Mouse (Mus musculus) layer of hippocampus, postnatal 36 days (tissue): ENCODE data around the gene Ifnab. TPM values are rescaled to one million over a fixed set of nuclear protein-coding genes. Genes with fewer than 3 reads are reported as not detected.

ENCODE experiments used
- DNase-seq, 2 experiments: peaks; one replicate each; pipeline ENCODE4 v3.0.0; 2022
- total RNA-seq, 2 experiments: library from RNA; stranded (reverse); gene quantifications; 2 replicates each; pipeline ENCODE4 v1.2.3; 2021

Ifnab gene
- not detected for total RNA-seq

GRCm38 (mm10) chr4:88691259-88691658 lies at the start of gene Ifnab:
TSS of gene Ifnab (minus strand) at chr4:88691359.
- no peak for DNase-seq

DNA sequence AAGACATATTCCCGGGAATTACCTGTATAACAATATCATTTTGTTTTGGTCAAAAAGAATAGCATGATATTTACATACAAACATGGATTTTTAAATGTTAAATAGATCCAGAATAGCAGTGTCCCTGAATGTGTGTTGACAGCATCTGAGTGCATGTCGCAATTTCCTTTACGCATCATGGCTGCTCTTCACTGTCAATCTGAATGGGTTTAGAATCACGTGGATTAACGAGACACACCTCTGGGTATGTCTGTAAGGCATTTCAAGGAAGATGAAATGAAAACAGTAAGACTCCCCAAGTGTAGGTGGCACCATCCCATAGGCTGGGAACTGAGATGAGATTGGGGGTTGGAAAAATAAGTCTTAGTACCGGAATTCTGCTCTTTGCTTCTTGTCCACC lies 47.9 kb upstream of the Ifnab start:
- no peak for DNase-seq

DNA sequence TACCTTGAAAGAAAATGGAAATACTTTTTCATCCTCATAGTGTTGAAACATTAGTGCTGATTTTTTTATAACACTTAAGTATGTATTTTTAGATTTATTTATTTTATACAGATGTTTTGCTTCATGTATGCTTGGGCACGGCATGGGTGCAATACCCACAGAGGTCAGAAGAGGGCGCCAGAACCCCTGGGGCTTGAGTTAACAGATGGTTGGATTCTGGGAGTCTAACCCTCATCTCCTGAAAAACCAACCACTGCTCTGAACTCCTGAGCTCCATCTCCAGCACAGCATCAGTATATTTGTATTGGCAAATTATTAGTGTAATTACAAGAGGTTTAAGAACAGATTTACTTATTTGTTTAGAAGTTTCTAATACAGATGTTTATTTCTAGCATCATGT lies 47.3 kb upstream of the Ifnab start:
- no peak for DNase-seq

GRCm38 (mm10) chr4:88727324-88727723 lies 36.2 kb upstream of the Ifnab start:
- no peak for DNase-seq

DNA sequence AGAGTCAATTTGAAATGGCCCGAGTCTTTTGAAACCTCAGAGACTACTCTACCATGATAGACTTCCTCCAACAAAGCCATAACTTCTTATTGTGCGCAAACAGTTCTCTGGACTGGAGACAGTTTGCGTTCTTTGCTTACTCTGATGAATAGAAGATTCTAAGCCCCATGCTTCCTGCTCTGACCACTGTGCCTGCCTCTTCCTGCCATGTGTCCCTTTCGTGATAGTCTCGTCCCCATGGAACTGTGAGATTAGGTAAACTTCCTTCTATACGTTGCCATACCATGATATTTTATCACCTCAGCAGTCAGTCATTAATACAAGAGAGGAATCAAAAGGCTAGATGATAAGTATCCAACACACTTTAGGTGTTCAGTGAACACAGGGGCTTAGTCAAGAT lies 35.6 kb upstream of the Ifnab start:
- DNase-seq: no peak

DNA sequence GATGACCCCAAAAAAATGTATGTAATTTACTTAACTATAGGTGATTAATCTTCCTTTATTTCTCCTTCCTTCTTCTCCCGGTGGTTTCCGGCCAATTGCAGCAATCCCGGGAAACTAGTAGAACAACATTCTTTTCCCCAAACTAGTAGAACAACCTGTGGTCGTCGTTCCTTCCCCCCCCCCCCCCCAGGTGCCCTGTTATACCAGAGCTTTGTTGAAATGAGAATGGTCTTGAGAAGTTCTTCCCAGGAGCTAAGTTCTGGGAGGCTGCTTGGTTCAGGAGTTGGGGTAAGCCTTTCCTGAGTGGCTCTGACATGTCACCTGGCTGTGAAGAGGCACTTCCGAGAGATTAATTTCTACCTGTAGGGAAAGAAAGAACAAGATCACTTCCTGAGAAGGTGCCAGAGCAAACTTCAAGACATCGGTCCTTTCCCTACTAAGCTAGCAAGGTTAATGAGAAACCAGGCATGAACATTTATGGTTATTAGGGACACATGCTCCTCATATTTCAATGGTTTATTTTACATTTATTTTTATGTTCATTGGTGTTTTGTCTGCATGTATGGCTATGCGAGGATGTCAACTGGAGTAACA lies 32.4 kb upstream of the Ifnab start:
- DNase-seq: no peak

DNA sequence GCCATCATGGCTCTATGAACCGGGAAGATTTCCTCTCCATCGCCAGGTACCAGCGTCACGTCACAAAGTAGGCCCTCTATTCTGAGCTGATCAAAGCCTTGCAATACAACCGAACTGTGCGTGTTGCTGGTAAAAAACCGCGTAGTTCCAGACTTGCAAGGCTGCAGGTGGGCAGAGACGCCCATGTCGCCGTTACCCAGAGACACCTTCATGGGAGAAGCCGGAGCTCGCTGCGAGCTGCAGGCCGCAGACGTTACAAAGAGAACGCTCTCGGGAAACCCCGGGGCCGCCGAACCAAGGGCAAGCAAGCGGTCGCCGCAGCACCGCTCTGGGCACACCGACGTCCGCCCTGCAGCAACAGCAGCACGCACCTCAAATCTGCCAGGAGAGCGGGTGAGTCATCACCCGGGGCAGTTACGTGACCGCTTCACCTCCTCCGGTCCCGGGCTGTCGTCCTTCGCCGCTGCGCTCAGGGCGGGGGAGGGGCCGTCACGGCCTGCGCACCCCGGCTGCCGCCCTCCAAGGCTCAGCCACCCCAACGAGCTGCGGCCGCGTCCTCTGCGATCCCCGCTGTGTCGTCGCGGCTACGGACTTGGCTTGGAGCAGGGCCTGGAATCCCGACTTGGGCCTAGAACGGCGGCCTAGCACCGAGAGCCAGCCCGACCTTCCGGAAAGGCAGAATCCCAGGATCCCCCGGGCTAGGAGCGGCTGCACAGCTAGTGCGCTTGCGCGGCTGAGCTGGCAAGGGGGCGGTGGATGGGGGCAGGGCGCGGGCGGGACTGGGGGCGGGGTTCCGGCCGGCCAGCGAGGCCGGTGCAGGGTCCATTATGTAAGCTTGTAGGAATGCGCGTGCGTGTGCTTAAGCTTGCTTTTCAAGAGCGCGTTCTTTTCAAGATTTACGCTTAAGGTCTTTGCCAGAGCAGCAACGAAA lies 30.9 kb upstream of the Ifnab start, which contains the start of the genes Gm26566 and Klhl9:
TSS of gene Gm26566 (plus strand) at position 15 of the 931 bp plus-strand sequence.
TSS of gene Klhl9 (minus strand) at position 675 of the 931 bp plus-strand sequence.
- peak; percentile 86 to 89 for DNase-seq

- DNase-seq: no peak
Observed at GRCm38 (mm10) chr4:88718715-88719114, 27.6 kb upstream of the Ifnab start.

- no peak for DNase-seq
Observed at GRCm38 (mm10) chr4:88715059-88715458, 23.9 kb upstream of the Ifnab start.

DNA sequence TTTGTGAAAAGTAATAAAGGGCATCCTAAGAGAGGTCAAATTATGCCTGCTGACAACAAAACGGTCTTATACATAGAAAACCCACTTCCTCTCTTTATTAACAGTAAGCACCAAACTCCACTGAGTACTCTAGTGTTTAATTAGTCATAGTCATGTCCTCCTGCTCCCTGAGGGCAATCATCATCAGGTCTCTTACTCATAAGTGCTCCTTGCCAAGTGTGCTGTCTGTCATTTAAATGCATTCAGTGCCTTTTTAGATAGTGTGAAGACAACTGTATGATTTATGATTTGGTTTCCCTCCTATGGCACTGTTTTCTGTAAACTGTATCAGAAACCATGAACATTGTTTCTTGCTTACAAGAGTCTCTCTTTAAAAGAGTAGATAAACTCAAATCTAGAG lies 23.1 kb upstream of the Ifnab start:
- DNase-seq: no peak

- DNase-seq: no peak
Observed at GRCm38 (mm10) chr4:88707128-88707826, 16.1 kb upstream of the Ifnab start.

DNA sequence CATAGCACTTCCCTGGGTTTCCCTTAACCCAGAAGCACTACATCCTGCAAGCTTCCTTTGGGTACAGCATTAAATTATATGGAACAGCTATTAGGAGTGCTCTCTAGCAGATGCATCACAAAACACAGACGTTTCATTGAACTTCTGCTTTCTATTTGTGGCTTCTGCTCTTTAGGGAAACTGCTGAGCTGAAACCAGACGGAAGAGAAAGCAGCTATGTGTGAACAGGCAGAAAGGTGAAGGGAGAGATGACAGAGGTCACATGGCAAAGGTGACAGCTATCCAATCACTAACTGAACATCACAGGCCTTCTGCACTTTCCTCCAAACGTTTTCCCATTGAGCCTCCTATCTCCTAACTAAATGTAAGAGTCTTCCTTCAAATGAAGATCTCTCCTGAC lies 14.8 kb upstream of the Ifnab start:
- no peak for DNase-seq

DNA sequence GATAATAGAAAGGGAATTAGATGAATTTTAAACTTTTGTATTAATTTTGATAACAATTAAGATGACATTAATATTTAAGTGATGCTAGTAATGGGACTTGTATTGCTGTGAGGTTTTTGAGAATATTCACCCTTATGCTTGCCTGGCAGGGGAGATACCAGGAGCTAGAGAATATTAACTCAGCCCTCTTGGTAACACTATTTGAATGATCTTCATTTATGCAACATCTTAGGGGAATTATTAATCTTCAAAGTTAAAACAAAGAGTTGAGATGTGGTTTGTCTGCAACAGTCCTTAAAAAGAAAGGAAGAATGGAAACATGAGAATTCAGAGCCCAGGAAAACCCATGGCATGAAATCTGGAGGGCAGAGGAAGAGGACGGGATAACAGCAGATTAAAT lies 8.1 kb upstream of the Ifnab start:
- DNase-seq: no peak

- DNase-seq: no peak
Observed at GRCm38 (mm10) chr4:88698781-88699180, 7.6 kb upstream of the Ifnab start.

DNA sequence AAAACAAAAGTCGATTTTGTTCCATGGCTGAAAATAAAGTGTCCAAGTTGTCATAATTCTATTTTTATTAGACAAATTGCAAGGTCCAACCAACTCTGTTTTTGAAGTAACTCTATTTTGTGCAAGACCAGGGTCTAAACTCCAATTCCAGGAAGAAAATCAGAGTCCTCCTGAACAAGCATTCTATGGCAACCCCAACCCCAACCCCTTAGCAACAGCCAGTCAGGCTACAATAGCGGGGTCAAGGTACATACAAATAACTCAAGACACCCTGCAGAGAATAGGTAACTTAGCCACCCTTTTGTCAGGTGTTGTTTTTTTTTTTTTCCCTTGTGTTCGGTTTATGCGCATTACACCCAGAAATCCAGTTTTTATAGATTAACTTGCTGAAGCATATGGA lies 6.6 kb upstream of the Ifnab start:
- DNase-seq: no peak

DNA sequence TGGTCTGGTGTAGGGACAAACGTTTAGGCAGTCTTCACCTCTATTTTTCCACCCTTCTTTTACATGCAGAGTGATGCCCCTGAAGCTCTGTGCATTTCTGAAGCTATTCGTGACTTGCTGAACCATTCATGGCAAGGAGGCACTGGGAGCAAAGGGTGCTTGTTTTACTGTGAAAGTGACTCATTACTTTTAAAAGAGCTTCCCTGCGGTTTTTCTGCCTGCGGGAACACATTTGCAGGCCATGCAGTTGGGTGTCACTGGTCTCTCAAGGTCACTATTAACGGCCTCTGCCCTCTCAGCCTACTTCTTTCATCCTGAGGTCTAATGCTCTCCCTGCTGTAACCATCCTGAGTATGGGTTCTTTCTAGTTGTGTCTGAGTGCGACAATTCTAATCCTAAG lies 5.9 kb upstream of the Ifnab start:
- no peak for DNase-seq

- peak; percentile 48 to 67 for DNase-seq
Observed at GRCm38 (mm10) chr4:88696237-88696884, 5.2 kb upstream of the Ifnab start.

- DNase-seq: no peak
Observed at GRCm38 (mm10) chr4:88693392-88693791, 2.2 kb upstream of the Ifnab start.

GRCm38 (mm10) chr4:88692537-88692936 lies 1.4 kb upstream of the Ifnab start:
- DNase-seq: no peak

GRCm38 (mm10) chr4:88683812-88684211 lies 7.3 kb downstream of the Ifnab start, which contains the start of gene Ifna2:
TSS of gene Ifna2 (minus strand) at chr4:88683912.
- no peak for DNase-seq

DNA sequence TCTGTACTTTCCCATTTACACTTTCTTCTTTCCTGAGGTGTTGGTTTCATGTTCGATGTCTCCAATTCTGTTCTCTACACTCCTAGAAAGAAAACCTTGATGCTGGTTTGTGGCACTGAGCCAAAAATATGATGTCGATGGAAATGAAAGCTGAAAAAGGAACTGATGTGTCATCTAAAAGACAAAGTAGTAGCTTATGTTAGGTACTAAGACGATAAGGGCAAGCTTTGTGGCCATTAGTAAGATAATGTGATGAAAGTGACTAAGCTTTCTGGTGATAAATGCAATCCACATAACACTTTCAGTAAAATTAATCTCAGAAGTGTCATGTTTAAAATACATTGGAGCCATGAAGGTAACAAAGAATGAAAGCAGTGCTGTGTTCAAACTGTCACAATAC lies 9.8 kb downstream of the Ifnab start:
- no peak for DNase-seq

GRCm38 (mm10) chr4:88680362-88680761 lies 10.8 kb downstream of the Ifnab start:
- DNase-seq: no peak

DNA sequence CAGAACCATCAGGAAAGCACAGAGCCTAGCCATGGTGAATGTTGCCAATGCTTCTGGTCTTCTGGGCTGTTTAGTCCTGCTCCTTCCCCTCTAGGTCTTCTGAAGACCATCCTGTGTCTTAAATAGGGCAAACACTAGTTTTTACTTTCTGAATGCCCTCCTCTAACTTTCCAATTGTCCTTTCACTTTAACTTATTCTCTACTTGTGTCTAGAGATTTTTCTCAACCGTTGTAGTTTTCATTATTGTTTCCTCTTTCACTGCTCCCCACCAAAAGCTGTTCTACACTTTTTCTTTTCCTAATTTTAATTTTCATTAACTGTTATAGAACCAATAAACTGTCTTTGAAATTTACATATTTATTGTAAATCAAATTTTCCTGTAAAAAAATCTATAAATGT lies 14.3 kb downstream of the Ifnab start, which contains the start of gene Ifna16:
TSS of gene Ifna16 (minus strand) at position 101 of the 400 bp plus-strand sequence.
- no peak for DNase-seq
